Mouse (Mus musculus) gastrocnemius, postnatal 10 days (tissue): ENCODE measurements around the gene Pnma1. TPM values are rescaled to one million over a fixed set of nuclear protein-coding genes. Genes with fewer than 3 reads are reported as not detected.
A peak's percentile ranks its signal among the peaks of the same experiment; 100 is the strongest.

Experiments used
- DNase-seq: peaks from one replicate; pipeline ENCODE4 v3.0.0; 2021; ENCODE audit warnings: mixed read lengths
- total RNA-seq, 2 experiments: library from RNA; stranded (reverse); gene quantifications; 2 replicates each; pipeline ENCODE4 v1.2.3; 2021

Pnma1 gene
- total RNA-seq, 2 experiments from 2014 or later: 0.23 to 0.54 TPM

DNA sequence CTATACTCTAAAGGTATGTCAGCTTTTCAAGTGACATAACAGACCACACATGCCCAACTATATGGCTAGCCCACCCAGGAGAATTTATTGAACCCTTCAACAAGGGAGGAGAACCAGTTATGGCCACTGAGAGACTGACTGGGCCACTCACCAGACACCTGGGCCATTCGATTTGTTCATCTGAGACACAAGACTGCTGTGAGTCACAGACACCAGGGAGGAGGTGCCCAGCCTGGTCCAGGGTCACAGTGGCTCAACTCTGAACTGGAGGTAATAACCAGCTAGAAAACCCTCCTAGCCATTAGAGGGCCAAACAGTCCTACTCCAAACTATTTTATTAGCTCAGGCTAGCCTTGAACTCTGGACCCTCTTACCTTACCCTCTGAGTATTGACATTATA, 29.8 kb upstream of the Pnma1 start:
- DNase-seq: no peak

DNA sequence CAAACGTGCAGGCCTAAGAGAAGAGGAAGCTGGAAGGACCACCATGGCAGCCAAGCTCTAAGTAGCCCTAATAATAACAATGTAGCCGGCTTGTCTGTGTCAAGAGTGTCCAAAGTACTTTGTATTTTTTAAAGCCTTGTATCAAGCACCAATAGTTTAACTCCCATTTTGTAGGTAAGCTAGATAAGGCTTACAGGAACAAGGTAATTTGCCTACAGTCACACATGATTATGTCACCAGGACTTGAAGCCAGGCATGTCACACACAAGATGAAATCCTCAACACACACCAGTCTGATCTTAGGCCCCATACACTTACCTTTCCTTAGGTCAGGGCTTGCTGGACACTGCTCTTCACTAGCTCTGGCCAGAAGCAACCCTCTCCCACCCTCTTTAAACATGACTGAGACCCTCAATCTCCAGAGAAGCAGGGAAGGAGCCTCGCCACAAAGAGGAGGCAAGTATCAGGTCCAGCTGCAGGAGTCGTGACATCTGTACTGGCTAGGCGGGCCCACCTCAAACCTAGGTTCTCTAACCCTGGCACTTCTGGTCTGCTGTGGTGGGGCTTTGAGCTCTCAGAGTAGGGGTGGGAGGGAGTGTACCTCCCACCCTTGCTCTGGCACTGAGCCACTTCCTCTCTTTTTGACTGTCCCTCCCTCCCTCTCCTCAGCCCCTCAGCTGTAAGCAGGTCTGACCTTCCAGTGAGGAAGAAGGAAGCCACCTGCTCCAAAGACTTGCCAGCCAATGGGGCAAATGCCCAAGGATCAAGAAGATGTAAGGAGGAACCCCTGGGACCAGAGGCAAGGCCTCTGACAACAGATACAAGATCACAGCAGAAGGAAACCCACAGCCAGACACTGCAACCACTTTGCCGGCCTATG, 28.8 kb upstream of the Pnma1 start:
- peak; percentile 10 for DNase-seq

DNA sequence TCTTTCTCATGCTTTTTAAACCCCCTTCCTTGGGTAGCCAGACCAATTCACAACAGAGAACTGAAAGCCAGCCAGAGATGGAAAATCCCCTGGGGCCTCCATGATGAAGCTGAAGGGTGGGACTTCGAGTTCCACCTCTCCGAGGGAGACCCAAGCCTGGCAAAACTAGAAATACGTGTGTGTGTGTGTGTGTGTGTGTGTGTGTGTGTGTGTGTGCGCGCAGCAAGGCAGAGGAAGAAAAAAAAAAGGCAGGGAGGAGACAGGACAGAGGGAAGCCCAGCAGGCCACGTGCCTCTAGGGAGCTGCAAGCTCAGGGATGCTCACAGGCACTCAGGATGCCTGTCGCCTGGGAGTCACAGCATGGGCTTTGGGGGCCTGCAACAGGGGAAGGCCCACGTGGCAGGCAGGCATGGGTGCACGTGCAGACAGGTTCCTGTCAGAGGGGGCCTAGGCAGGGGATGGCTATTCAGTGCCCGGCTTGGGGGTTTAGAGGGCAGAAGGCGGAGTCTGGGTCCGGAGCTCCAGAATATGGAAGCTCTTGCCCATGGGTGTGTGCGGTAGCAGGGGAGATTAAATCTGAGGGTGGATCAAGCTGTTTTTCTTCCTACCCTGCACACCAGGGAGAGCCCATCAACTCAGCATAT, 28.0 kb upstream of the Pnma1 start:
- DNase-seq: peak; percentile 28

DNA sequence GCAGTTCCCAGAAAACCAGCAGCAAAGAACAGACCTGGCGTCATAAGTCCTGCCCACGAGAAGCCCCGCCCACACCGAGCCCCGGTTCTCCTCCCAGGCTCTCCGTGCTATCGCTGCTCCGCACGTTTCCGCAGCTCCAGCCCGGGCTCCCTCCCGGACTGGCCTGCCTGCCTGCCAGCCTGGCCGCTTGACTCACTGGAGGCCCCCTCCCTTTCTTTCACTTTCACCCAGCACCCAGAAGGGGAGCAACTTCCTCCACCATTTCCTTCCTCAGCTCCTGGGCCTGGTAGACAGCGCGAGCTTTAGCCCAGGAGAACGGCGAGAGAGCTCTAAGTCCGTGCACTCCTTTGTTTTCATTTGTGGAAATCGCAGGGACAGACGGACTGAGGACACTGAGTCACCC, 27.4 kb upstream of the Pnma1 start:
- peak; percentile 77 for DNase-seq

DNA sequence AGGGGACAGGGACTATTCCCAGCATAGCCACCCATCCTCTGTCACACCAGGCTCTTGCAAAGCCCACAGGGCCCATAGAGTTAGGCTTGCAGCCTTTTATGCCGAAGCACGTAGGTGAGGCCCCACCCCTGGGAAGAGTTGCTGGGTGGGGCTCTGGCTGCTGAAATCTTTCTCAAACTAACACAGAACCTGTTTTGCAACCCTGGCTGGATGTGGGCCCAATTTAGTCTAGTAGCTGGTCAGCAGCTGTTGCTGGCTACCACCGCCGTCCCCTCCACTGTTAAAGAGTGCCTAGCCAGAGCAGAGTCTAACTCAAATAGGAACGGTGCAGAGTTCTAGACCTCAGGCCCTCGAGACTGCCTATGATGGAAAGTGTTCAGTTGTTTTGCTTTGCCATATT, 26.6 kb upstream of the Pnma1 start:
- peak; percentile 69 for DNase-seq

DNA sequence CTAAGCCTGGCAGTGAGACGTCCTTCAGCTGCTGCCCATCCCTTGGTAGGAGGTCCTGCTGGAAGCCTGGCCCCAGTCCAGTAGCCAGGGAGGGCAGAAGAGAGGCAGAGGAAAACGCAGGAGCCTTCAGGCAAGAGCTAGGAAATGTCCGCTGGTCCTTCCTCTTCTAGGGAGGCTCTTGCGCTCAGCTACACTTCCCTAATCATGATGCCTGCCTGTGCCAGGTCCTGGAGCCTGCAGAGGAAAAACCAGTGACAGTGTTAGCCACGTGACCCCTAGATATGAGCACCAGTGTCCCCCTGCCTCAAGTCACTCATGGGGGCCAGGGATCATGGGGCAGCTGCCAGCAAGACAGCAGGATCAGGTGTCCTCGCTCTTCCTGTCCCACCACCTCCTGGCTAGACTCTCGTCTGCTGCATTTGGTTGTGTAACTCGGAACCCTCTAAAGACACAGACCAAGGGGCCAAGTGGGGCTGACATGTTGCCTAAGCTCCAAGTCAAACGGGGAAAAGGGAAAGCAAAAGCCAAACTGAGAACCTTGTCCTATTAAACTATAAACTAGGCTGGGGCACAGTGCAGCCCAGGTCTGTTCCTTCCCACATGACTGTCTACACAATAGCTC, 26.0 kb upstream of the Pnma1 start:
- peak; percentile 47 for DNase-seq

DNA sequence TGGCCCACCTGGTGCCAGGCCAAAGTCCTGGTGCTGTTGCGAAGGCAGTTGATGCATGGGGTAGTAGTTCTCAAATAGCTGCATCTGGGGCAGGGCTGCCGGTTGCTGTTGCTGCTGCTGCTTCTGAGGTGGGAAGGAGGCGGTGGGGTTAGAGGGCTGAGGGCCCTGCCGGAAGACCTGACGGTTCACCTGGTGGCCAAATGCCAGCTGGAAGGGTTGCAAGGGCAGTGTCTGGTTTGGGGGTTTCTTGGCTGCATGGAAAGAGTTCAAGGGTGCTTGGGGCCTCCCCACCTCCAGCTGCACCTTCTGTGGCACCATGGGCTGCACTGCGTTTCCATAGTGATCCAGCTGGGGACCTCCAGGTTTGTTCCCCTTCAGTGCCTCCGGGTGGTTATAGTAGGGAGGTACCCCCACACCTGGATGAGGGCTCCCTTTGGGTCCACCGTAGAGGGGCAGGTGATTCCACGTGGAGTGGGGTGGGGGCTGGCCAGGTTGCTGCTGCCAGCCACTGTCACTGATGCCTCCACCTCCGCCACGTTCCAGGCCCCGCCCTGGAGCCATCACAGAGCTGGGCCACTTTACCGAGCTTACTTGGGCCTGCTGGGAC, 25.1 kb upstream of the Pnma1 start:
- DNase-seq: peak; percentile 15

DNA sequence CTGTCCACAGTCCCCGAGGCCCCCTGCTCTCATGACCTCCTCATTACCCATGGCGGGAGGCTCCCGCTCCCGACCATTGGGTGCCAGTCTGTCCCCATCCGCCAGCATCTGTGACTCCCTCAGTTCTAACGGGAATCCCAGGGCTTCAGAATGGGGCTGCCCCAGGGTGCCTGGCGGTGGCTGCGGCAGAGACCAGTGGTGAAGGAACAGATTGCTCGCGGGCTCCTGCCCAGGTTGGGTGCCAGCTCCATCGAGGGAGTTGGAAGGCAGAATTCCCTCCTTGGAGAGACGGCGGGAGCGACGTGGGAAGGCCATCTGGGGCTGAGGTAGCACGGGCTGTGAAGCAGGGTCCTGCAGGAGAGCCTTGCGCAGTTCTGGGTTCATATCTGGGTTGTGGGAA, 24.6 kb upstream of the Pnma1 start:
- DNase-seq: peak; percentile 14

DNA sequence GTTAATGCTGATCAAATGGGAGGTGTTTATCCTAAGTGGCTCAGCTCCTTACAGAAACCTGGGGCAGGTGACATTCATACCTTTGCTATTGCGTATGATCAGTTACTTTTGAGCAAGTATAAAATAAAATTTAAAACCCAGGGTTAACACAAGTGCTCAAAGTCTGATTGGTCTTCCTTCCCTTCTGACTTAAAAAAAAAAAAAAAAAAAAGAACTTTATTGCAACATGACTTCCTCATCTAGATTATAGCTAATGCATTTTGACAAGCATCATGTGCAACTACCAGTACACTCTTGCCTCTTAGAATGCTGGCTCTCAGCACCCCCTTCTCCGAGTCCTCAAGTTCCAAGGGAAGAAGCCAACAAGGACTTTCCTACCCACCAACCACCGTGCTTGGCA, 23.9 kb upstream of the Pnma1 start:
- no peak for DNase-seq

DNA sequence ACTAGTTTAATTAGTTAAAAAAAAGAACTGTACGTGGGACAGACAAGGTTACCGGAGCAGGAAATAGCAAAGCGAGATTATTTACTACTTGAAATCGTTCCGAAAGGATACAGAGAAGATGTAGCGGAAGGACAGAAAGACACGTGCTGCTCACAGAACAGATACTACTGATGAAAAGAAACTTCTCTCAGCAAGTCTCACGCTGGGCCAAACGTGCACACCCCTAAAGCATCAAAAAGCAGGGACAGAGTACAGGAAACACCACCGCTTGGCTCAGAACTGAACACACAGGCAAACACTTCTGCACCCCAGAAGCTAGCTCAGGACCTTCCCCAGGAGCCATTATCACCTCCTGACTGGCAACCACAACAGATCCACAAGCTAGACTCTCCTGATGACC, 22.3 kb upstream of the Pnma1 start:
- no peak for DNase-seq

DNA sequence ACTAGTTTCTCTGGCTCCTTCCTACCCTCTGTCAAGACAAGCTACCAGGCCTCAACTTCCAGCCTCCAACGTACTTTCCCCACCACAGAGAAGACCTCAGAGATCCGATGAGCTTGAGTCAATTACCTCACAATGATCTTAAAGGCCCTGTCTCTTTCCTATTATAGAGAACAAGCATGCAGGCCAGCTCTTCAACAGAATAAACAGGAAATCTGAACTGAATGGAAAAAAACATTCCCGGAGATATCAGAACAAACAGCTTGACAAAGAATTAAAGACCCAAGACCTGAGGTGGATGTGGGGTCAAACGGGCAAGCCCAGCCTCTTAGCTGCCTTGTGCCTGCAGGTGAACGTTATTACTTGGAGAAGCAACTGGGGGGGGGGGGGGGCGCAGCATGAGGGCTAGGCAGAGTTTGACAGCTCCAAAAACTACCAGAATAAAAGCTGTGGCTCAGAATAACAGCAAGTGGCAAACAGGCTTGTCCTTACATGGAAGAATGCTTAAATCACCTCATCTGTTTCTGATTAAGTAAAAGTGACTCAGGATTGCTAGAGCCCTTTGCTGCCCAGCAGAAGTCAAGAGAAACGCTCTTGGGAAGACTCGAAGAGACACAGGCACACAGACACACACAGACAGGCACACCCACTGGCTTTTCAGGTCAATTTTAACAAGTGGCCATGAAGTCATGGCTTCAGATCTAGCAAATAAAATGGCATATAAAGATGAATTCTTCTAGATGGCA, 17.5 kb upstream of the Pnma1 start:
- no peak for DNase-seq

DNA sequence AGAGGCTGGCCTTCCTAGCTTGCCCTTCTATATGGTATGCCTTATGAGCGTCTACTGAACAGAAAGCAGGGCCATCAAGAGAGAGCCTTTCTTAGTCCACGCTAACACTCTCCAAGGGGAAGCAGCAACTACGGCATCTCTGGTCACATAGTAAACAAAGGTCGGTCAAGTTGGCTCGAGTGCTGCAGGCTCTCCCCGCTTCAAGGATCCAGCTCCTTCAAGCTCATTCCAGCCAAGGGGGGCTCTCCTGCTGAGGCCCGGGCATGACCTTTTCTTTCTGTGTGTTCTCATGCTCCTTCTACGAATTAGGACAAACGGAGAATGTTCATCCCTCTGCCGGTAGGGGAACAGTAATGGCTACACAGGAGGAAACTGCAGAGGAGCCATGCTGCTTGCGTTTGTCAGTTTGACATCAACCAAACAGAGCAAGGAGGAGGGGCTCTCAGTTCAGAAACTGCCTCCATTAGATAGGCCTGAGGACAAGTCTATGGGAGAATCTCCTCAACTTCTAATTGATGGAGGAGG, 15.4 kb upstream of the Pnma1 start:
- no peak for DNase-seq

DNA sequence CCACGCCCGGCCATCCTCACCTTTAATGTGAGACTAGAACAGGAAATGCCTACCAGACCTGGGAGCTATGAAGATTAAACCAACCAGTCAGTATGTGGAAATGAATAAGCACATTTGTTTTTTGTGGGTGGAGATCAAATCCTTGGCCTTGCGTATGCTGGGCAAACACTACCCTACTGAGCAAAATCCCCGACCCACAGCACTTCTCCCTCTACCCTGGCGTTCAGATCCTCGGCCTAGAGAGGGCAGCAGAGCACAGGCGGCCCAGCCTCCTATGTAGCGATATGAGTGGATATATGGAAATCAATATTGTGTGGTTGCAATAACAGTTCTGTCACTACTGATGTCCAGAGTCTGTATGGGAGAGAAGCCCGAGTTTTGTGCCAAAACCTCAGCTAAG, 14.8 kb upstream of the Pnma1 start:
- no peak for DNase-seq

DNA sequence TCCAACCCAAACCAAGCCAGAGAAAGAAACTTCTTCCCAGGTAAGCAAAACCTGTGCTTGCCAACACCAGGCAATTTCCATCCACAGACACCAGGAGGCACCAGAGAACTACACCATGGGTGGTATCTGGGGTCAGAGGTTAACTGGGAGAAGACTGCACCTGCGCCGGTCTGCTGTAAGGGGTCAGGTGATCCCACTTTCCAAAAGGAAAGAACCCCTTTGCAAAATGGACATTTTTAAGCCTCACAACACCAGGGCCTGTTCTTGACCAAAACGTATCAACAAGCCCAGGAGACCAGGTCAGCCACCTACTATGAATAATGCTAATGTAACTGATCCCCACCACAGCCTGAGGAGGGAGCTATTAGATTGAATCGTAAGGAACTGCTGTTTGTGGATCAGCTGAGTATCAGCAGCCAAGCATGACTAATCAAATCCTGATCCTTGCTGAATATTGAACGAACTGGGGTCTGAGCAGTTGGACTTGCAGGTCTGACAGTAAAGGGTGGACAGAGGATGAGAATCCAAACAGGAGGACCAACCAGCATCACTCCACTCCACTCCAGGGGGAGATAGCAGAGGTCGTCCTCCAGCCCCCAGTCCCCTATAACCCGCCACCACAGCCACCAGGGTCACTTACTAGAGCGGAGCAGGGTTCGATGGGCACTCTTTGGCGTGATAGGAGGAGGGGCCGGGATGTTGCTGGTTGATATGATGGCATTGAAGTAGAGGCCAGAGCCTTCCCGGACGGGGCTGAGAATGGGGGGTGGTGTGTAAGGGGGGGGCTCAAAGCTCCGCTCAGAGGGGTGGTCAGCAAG, 13.5 kb upstream of the Pnma1 start:
- no peak for DNase-seq

DNA sequence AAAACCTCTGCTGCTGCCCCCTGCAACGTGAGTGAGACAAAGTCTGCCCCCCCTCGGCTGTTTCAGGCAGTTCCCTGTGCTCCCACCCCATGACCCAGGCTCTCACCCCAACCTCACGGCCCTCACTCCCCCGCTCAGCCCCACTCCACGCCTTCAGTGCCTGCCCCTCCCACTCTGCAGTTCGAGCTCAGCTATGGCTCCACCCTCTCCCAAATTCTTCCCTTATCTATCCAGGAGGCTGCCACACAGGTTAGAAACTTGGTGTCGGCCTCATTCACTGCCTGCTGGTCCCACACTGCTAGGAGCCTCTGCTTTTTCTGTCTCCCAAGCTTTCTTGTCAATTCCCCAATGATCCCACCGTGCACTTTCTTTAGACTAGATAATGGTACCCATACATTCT, 12.8 kb upstream of the Pnma1 start:
- no peak for DNase-seq

DNA sequence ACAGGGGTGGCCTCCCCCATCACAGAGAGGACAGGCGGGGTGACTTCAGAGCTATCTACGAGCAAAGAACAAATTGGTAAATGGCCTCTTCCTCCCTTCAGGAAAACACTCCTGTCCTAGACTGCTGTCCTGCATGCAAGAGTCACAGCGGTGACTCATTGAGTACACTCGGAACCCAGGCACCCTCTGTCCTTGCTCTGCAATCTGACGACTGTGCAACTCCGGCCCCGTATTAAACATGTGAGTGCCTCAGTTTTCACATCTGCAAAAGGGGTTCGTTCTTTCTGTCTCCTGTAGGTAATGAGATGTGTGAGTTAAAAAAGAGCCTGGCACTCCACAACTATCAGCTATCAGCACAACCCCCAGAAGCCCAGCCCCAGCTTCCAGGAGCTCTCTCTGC, 12.2 kb upstream of the Pnma1 start:
- no peak for DNase-seq

DNA sequence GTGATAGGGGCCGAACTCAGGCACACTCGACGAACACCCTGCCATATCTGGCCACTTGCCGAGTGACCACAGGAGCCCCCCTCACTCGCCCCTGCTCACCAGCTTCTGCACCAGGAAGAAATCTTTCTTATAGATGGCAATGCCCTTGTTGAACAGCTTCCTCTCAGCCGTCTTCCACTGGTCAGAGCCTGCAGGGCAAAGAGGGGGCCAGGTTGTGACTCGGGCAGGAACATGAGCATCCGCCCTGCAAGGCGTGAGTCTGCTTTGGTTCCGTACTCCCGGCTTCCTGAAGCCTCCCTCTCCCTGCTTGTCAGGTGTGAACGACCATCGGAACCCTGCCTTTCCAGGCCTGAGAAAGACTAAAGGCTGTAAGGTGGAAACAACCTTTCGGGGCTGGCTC, 9.9 kb upstream of the Pnma1 start:
- DNase-seq: no peak

DNA sequence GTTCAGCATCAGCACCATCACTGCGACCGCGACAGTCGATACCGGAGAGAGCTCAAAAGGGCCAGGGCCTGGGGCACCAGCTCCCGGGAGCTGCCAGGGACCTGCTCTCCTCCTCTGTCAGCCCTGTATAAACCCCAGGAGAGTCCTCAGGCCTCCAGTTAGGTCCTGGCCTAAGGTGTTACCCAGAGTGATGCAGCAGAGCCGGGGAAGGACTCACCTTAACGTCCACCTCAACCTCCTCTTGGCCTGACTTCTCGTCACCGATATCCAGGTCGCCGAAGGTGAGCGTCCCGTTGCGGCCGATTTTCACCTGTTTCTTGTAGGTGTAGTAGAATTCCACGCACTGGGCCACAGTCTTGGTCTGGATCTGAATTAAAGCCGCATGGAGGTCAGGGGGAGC, 7.9 kb upstream of the Pnma1 start:
- no peak for DNase-seq

DNA sequence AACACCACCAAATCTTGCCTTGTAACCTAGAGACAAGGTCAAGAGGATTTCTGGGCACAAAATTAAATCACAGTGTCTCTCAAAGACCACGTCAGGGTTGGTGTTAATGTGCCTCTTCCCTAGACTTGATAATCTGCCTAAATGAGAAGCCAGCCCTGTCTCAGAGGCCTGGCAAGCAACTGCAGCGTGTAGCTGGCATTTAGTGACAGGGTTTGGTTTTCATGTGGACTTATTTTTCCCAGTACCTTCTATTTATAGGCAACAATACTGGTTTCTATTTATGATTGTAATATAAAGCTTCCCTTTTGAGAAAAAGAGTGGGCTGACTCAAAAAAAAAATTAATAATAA, 7.2 kb upstream of the Pnma1 start:
- DNase-seq: no peak

DNA sequence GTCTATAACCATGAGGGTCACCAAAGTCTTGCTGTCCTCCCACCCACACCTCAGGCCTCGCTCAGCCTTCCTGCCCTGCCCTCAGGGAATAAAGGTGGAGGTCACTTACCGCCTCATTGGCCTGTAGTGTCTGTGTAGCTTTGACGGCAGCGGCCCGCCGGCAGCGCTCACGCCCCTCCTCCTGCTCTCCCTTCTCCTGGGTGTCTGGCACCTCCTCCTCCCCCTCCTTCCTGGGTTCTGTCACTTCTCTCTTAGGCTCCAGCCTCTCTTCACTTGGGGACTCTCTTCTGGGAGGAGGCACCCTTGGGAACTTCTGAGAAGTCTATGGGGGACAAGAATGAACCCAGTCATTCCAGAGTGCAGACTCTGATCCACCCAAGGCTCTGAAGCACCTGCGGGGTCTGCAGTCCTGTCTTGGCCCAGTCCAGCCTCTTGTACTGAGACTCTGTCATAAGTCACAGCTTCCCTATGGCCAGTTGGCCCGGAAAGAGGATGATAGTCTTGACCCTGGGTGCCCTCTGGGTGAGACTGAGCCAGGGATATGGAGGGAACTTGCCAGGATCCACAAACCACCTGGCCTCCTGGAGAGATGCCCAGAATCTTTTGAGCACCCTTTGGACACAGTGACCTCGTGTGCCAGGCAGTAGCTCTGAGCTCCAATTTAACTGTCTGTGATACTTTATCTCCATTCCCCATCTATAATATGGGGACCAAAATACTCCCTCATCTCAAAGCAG, 6.7 kb upstream of the Pnma1 start:
- DNase-seq: peak; percentile 67

DNA sequence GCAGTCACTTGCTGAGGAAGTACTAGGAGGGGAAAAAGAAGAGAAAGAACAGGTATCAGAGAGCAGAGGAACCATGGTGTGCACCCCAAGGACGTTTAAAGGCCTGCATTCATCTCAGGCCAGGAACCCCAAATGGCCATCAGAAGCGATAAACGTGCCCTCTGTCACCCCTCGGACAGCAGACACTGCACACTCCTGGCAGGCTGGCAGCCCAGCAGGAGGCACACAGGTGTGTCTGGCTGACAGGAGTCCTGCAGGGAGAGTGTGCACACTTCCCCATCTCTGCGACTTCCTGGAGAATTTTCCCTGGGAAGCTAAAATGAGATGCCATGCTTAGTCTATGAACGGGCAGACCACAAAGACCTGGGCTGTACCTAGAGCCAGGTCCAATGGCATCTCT, 5.1 kb upstream of the Pnma1 start:
- no peak for DNase-seq
